Mouse (Mus musculus): ENCODE measurements at regions not wholly inside any gene's neighbourhood (a gene's known extent, or its start where the extent isn't known, plus 50 kb on each side); places are given as distances from the start of the nearest gene placed in this dataset.

- Histone ChIP-seq H3K4me3 (ENCODE audit: insufficient read depth, low read depth, low read length) (no peak overlapping the region), H3K27me3 (ENCODE audit: control insufficient read depth, insufficient read depth, low read length) (no peaks in the 10 kb centered on the region), H3K27ac (replicated peaks; ENCODE audit: insufficient read depth, low read depth, low read length) (no peak overlapping the region), H3K4me1 (ENCODE audit: control insufficient read depth, insufficient read depth, low read length) (no peaks in the 10 kb centered on the region), H3K9ac (ENCODE audit: low read depth, low read length) (no peak overlapping the region), H3K36me3 (ENCODE audit: control insufficient read depth, insufficient read depth, low read length) (no peaks in the 10 kb centered on the region), H3K79me2 (ENCODE audit: control insufficient read depth, insufficient read depth, low read length) (no peaks in the 10 kb centered on the region)
- TF ChIP-seq CTCF (IDR thresholded peaks at IDR 0.05; ENCODE audit: low read depth, low read length) (no peak), POLR2A (IDR thresholded peaks at IDR 0.05; ENCODE audit: extremely low read depth, insufficient read depth, low read length) (no peak)
- WGBS: 66% methylated on average over 5 of the region's 5 CpGs
- DNase-seq (ENCODE audit: extremely low read depth, low read depth, low spot score): no peak
Measured at GRCm38 (mm10) chr15:38588268-38588667, 1162.9 kb downstream of the 4930447A16Rik start.

DNA sequence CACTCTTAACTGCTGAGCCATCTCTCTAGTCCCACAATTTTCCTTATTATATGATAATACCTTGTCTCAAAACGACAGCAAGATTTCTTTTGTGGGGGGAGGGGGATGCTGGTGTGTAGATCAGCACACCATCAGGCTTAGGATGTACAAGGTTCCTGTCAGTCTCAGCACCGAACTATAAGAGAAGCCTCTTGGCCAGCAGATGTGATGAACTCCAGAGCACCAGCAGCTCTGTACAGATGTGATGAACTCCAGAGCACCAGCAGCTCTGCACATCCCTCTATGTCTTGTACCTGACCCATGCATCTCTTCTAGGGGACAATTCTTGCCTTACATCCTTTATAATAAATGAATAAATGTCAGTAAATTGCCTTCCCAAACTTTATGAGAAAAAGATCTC is 1163.7 kb downstream of the 4930447A16Rik start:
- H3K9ac ChIP-seq (ENCODE audit: low read depth, low read length): no peak overlapping the region
- no peak overlapping the region for H3K4me3 ChIP-seq (ENCODE audit: insufficient read depth, low read depth, low read length)
- no peaks in the 10 kb centered on the region for H3K27me3 ChIP-seq (ENCODE audit: control insufficient read depth, insufficient read depth, low read length)
- H3K79me2 ChIP-seq (ENCODE audit: control insufficient read depth, insufficient read depth, low read length): no peaks in the 10 kb centered on the region
- H3K4me1 ChIP-seq (ENCODE audit: control insufficient read depth, insufficient read depth, low read length): no peaks in the 10 kb centered on the region
- no peak for TF ChIP-seq POLR2A (IDR thresholded peaks at IDR 0.05; ENCODE audit: extremely low read depth, insufficient read depth, low read length)
- TF ChIP-seq CTCF (IDR thresholded peaks at IDR 0.05; ENCODE audit: low read depth, low read length): no peak
- 66% methylated on average over 2 of the region's 2 CpGs for WGBS
- no peaks in the 10 kb centered on the region for H3K36me3 ChIP-seq (ENCODE audit: control insufficient read depth, insufficient read depth, low read length)
- no peak for DNase-seq (ENCODE audit: extremely low read depth, low read depth, low spot score)
- no peak overlapping the region for H3K27ac ChIP-seq (replicated peaks; ENCODE audit: insufficient read depth, low read depth, low read length)

GRCm38 (mm10) chr15:38589675-38590074 is 1164.3 kb downstream of the 4930447A16Rik start:
- no peaks in the 10 kb centered on the region for H3K27me3 ChIP-seq (ENCODE audit: control insufficient read depth, insufficient read depth, low read length)
- H3K79me2 ChIP-seq (ENCODE audit: control insufficient read depth, insufficient read depth, low read length): no peaks in the 10 kb centered on the region
- no peak overlapping the region for H3K9ac ChIP-seq (ENCODE audit: low read depth, low read length)
- WGBS: 93% methylated on average over 5 of the region's 5 CpGs
- no peaks in the 10 kb centered on the region for H3K36me3 ChIP-seq (ENCODE audit: control insufficient read depth, insufficient read depth, low read length)
- TF ChIP-seq POLR2A (IDR thresholded peaks at IDR 0.05; ENCODE audit: extremely low read depth, insufficient read depth, low read length) (no peak), CTCF (IDR thresholded peaks at IDR 0.05; ENCODE audit: low read depth, low read length) (no peak)
- DNase-seq (ENCODE audit: extremely low read depth, low read depth, low spot score): no peak
- no peak overlapping the region for H3K27ac ChIP-seq (replicated peaks; ENCODE audit: insufficient read depth, low read depth, low read length)
- H3K4me1 ChIP-seq (ENCODE audit: control insufficient read depth, insufficient read depth, low read length): no peaks in the 10 kb centered on the region
- H3K4me3 ChIP-seq (ENCODE audit: insufficient read depth, low read depth, low read length): no peak overlapping the region

GRCm38 (mm10) chr15:38594095-38594494 is 1168.7 kb downstream of the 4930447A16Rik start:
- DNase-seq (ENCODE audit: extremely low read depth, low read depth, low spot score): no peak
- H3K27ac ChIP-seq (replicated peaks; ENCODE audit: insufficient read depth, low read depth, low read length): no peak overlapping the region
- H3K4me3 ChIP-seq (ENCODE audit: insufficient read depth, low read depth, low read length): no peak overlapping the region
- WGBS: 90% methylated on average over 11 of the region's 11 CpGs
- H3K36me3 ChIP-seq (ENCODE audit: control insufficient read depth, insufficient read depth, low read length): no peaks in the 10 kb centered on the region
- TF ChIP-seq POLR2A (IDR thresholded peaks at IDR 0.05; ENCODE audit: extremely low read depth, insufficient read depth, low read length): no peak
- no peak for TF ChIP-seq CTCF (IDR thresholded peaks at IDR 0.05; ENCODE audit: low read depth, low read length)
- H3K9ac ChIP-seq (ENCODE audit: low read depth, low read length): no peak overlapping the region
- no peaks in the 10 kb centered on the region for H3K4me1 ChIP-seq (ENCODE audit: control insufficient read depth, insufficient read depth, low read length)
- no peaks in the 10 kb centered on the region for H3K27me3 ChIP-seq (ENCODE audit: control insufficient read depth, insufficient read depth, low read length)
- H3K79me2 ChIP-seq (ENCODE audit: control insufficient read depth, insufficient read depth, low read length): no peaks in the 10 kb centered on the region

DNA sequence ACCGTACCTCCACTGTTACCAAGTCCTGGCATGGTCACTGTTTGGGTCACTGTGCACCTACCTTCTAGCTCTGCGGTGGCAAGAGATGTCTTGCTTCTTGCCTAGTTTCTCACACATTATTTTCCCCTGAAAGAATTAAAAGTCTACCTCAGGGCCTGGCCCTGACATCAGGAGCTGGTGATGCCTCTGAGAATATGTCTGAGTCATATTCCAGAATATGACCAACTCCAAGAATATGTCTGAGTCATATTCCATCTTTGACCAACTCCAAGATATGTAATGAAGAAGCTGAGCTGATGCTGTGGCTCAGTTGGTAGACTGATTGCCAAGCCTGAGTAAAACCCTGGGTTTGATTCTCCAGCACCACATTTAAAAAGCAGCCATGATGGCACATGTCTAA is 1169.4 kb downstream of the 4930447A16Rik start:
- no peaks in the 10 kb centered on the region for H3K4me1 ChIP-seq (ENCODE audit: control insufficient read depth, insufficient read depth, low read length)
- no peak overlapping the region for H3K4me3 ChIP-seq (ENCODE audit: insufficient read depth, low read depth, low read length)
- TF ChIP-seq POLR2A (IDR thresholded peaks at IDR 0.05; ENCODE audit: extremely low read depth, insufficient read depth, low read length): no peak
- no peak for TF ChIP-seq CTCF (IDR thresholded peaks at IDR 0.05; ENCODE audit: low read depth, low read length)
- H3K36me3 ChIP-seq (ENCODE audit: control insufficient read depth, insufficient read depth, low read length): no peaks in the 10 kb centered on the region
- DNase-seq (ENCODE audit: extremely low read depth, low read depth, low spot score): no peak
- no peak overlapping the region for H3K9ac ChIP-seq (ENCODE audit: low read depth, low read length)
- H3K27ac ChIP-seq (replicated peaks; ENCODE audit: insufficient read depth, low read depth, low read length): no peak overlapping the region
- WGBS: 100% methylated on average over 2 of the region's 2 CpGs
- no peaks in the 10 kb centered on the region for H3K27me3 ChIP-seq (ENCODE audit: control insufficient read depth, insufficient read depth, low read length)
- no peaks in the 10 kb centered on the region for H3K79me2 ChIP-seq (ENCODE audit: control insufficient read depth, insufficient read depth, low read length)

GRCm38 (mm10) chr15:38595820-38596219 is 1170.5 kb downstream of the 4930447A16Rik start:
- DNase-seq (ENCODE audit: extremely low read depth, low read depth, low spot score): no peak
- no peak overlapping the region for H3K9ac ChIP-seq (ENCODE audit: low read depth, low read length)
- no peak overlapping the region for H3K4me3 ChIP-seq (ENCODE audit: insufficient read depth, low read depth, low read length)
- TF ChIP-seq CTCF (IDR thresholded peaks at IDR 0.05; ENCODE audit: low read depth, low read length): no peak
- no peak for TF ChIP-seq POLR2A (IDR thresholded peaks at IDR 0.05; ENCODE audit: extremely low read depth, insufficient read depth, low read length)
- H3K27ac ChIP-seq (replicated peaks; ENCODE audit: insufficient read depth, low read depth, low read length): no peak overlapping the region
- H3K36me3 ChIP-seq (ENCODE audit: control insufficient read depth, insufficient read depth, low read length): no peaks in the 10 kb centered on the region
- H3K4me1 ChIP-seq (ENCODE audit: control insufficient read depth, insufficient read depth, low read length): no peaks in the 10 kb centered on the region
- 74% methylated on average over 4 of the region's 4 CpGs for WGBS
- no peaks in the 10 kb centered on the region for H3K79me2 ChIP-seq (ENCODE audit: control insufficient read depth, insufficient read depth, low read length)
- H3K27me3 ChIP-seq (ENCODE audit: control insufficient read depth, insufficient read depth, low read length): no peaks in the 10 kb centered on the region

All from liver, adult 2 months (tissue).